Mouse (Mus musculus) layer of hippocampus, adult 18-20 months (tissue): ENCODE data around the gene Zscan4b. TPM values are rescaled to one million over a fixed set of nuclear protein-coding genes. Genes with fewer than 3 reads are reported as not detected.
"Not testable (repeated sequence)": the region's sequence is repeated elsewhere in the genome, so short reads cannot be mapped to it uniquely, and the experiment has no call there.

ENCODE experiments used
- DNase-seq, 2 experiments: peaks; one replicate each; pipeline ENCODE4 v3.0.0; 2022; ENCODE audit warnings: low spot score in 2 of 2
- long read RNA-seq: library from polyadenylated mRNA; stranded (forward); transcript quantifications from one replicate; pipeline ENCODE4 v2.0.0, GENCODE M21; 2021
- total RNA-seq, 2 experiments: library from RNA; stranded (reverse); gene quantifications; 2 replicates each; pipeline ENCODE4 v1.2.3; 2021

Zscan4b gene
- total RNA-seq: not detected
- long read RNA-seq: 0 reads

DNA sequence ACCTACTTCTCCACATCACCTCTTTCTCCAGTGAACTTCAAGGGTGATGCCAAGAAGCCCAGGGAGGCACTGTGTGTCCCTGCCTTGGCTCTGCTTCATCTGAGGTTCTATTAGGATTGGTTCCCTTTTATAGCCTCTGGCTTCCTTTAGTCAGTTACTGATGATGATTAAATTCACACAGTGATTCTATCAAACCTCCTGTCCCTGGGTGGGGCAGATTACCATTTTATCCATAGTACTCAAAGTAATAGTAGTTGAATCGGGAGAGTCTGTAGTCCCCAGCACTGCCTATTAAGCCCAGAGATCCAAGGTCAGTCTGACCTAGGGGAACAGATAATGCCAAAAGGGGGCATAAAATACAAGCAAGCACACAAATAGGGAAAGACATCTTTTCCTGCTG, at the start of gene Zscan4b:
Zscan4b (minus strand) TSS at position 101 of the 400 bp plus-strand sequence.
- DNase-seq: not testable (repeated sequence)

Other genes with a start within 250 kb of the Zscan4b start
- gene Nlrp4b, start 217.3 kb downstream of the Zscan4b start, total RNA-seq: not detected
- not detected for gene Vmn1r71, start 150.7 kb downstream of the Zscan4b start, total RNA-seq
- not detected for gene Zscan4c, start 100.7 kb upstream of the Zscan4b start, total RNA-seq
- gene Zscan4-ps1, start 164.6 kb upstream of the Zscan4b start, total RNA-seq: not detected